Mouse (Mus musculus) lung, postnatal 0 days (tissue): Measurements from ENCODE around the gene Arhgap25. TPM values are rescaled to one million over a fixed set of nuclear protein-coding genes. Genes with fewer than 3 reads are reported as not detected.
A peak's percentile ranks its signal among the peaks of the same experiment; 100 is the strongest.

Experiments used
- ATAC-seq: fragments of 200-750 bp; cut with Nextera tagmentation; 2 replicates; pipeline ENCODE4 v1.8.0; 2017; ENCODE audit warnings: moderate library complexity
- DNase-seq: peaks from one replicate; pipeline ENCODE4 v3.0.0-alpha.2; 2016; ENCODE audit warnings: low spot score
- H3K27ac ChIP-seq: fragments of 300-500 bp; sonication (generic); 2 replicates; pipeline ENCODE4 v1.5.1; 2014; ENCODE audit warnings: antibody characterized with exemption, mild to moderate bottlenecking, low read length, mixed read lengths
- H3K27me3 ChIP-seq: fragments of 300-500 bp; sonication (generic); replicated peaks from 2 replicates; pipeline ENCODE4 v1.6.1; 2014; ENCODE audit warnings: low read length, mixed read lengths; ENCODE audit not compliant: insufficient read depth
- H3K36me3 ChIP-seq: fragments of 300-500 bp; sonication (generic); 2 replicates; pipeline ENCODE4 v1.6.1; 2014; ENCODE audit warnings: low read length, mixed read lengths; ENCODE audit not compliant: insufficient read depth
- H3K4me1 ChIP-seq: fragments of 300-500 bp; sonication (generic); 2 replicates; pipeline ENCODE4 v1.6.1; 2014; ENCODE audit warnings: antibody characterized with exemption, low read depth, low read length, mixed read lengths; ENCODE audit not compliant: insufficient read depth
- H3K4me2 ChIP-seq: fragments of 300-500 bp; sonication (generic); replicated peaks from 2 replicates; pipeline ENCODE4 v1.6.1; 2014; ENCODE audit warnings: low read depth, mild to moderate bottlenecking, low read length, moderate library complexity, mixed read lengths
- H3K4me3 ChIP-seq: fragments of 300-500 bp; sonication (generic); 2 replicates; pipeline ENCODE4 v1.5.1; 2014; ENCODE audit warnings: low read depth, low read length
- H3K9ac ChIP-seq: fragments of 300-500 bp; sonication (generic); replicated peaks from 2 replicates; pipeline ENCODE4 v1.6.1; 2014; ENCODE audit warnings: low read depth, mild to moderate bottlenecking
- H3K9me3 ChIP-seq: fragments of 300-500 bp; sonication (generic); 2 replicates; pipeline ENCODE4 v1.6.1; 2016; ENCODE audit warnings: low read length, mixed read lengths
- CTCF ChIP-seq: IDR thresholded peaks from 2 replicates; pipeline ENCODE4 v1.5.1; 2016; ENCODE audit warnings: antibody characterized with exemption, mild to moderate bottlenecking
- EP300 ChIP-seq: IDR thresholded peaks from 2 replicates; pipeline ENCODE4 v1.6.1; 2016; ENCODE audit warnings: antibody characterized with exemption, mild to moderate bottlenecking, control low read depth
- WGBS: fragments of 180-500 bp; shearing (Covaris S2); extraction: QIAGEN DNeasy Blood & Tissue Kit; methylation state at CpG from one replicate; pipeline ENCODE4 v1.1.7; 2014; 5-methylcytosine and 5-hydroxymethylcytosine counted together
- polyA plus RNA-seq: library from polyadenylated mRNA; unstranded; fragments of >200 nt; fragmentation: Nextera tagmentation; extraction: Ambion mirVana; gene quantifications from 2 replicates; pipeline ENCODE4 v1.2.1, GENCODE M21; 2015

The Arhgap25 gene
- polyA plus RNA-seq, 1 experiment from 2014 or later: 9.9 TPM

- no peak overlapping the region for H3K9ac ChIP-seq
- no peak for ATAC-seq
- DNase-seq: no peak
- H3K27me3 ChIP-seq: no peaks in the 10 kb centered on the region
- TF ChIP-seq EP300 (no peak), CTCF (no peak)
- no peaks in the 10 kb centered on the region for H3K9me3 ChIP-seq
- H3K27ac ChIP-seq: no peak overlapping the region
- H3K4me3 ChIP-seq: no peak overlapping the region
- no peak overlapping the region for H3K4me2 ChIP-seq
- H3K4me1 ChIP-seq: 0 out of 2 replicates have a peak, but pooled peaks cover under 1% of the 10 kb centered on the region
- 68% methylated on average over 7 of the region's 8 CpGs for WGBS
- H3K36me3 ChIP-seq: no peaks in the 10 kb centered on the region
Observed at GRCm38 (mm10) chr6:87536270-87536669, 3.2 kb upstream of the Arhgap25 start.

- H3K9ac ChIP-seq: no peak overlapping the region
- no peaks in the 10 kb centered on the region for H3K9me3 ChIP-seq
- no peak overlapping the region for H3K4me3 ChIP-seq
- DNase-seq: peak; percentile 19
- no peaks in the 10 kb centered on the region for H3K27me3 ChIP-seq
- WGBS: 38% methylated on average over 9 of the region's 9 CpGs
- H3K27ac ChIP-seq: no peak overlapping the region
- H3K36me3 ChIP-seq: no peaks in the 10 kb centered on the region
- no peak overlapping the region for H3K4me2 ChIP-seq
- TF ChIP-seq EP300 (no peak), CTCF (no peak)
- no peaks in the 10 kb centered on the region for H3K4me1 ChIP-seq
- no peak for ATAC-seq
Observed at GRCm38 (mm10) chr6:87535651-87536050, 2.6 kb upstream of the Arhgap25 start.

- Histone ChIP-seq H3K4me3 (no peak overlapping the region), H3K4me2 (no peak overlapping the region), H3K27ac (no peak overlapping the region), H3K9me3 (no peaks in the 10 kb centered on the region), H3K27me3 (no peaks in the 10 kb centered on the region), H3K9ac (no peak overlapping the region), H3K4me1 (no peaks in the 10 kb centered on the region), H3K36me3 (no peaks in the 10 kb centered on the region)
- TF ChIP-seq CTCF: no peak
- TF ChIP-seq EP300: no peak
- DNase-seq (peak; percentile 39), ATAC-seq (peak; percentile 40)
- WGBS: 55% methylated on average over 9 of the region's 9 CpGs
Observed at GRCm38 (mm10) chr6:87534855-87535575, 2.0 kb upstream of the Arhgap25 start.

DNA sequence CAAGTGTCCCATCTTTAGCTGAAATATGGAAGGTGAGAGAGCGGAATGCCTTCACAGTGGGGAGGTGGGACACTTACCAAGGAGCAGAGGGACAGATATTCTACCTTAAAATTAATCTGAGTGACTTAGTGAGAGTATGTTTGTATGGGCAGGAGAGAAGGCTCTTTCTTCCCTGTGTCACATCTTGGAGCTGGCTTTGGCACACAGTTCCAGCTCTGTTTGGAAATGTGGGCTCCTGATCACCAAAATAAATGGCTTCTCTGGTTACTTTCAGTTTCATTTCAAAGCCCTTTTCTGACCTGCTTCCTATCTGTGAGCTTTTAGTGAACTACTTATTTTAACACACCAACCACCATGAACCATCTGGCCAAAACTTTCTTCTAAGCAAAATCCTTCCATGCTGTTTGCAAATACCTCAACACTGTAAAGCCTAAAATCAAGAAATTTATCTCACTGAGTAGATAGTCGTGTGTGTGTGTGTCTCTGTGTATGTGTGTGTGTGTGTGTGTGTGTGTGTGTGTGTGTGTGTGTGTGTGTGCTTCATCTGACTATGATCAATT, 1.5 kb downstream of the Arhgap25 start:
- 83% methylated on average over 2 of the region's 2 CpGs for WGBS
- H3K36me3 ChIP-seq: no peaks in the 10 kb centered on the region
- H3K4me2 ChIP-seq: no peak overlapping the region
- DNase-seq (no peak), ATAC-seq (no peak)
- H3K27ac ChIP-seq: no peak overlapping the region
- TF ChIP-seq CTCF (no peak), EP300 (no peak)
- H3K9me3 ChIP-seq: no peaks in the 10 kb centered on the region
- H3K4me1 ChIP-seq: no peaks in the 10 kb centered on the region
- H3K4me3 ChIP-seq: no peak overlapping the region
- no peak overlapping the region for H3K9ac ChIP-seq
- no peaks in the 10 kb centered on the region for H3K27me3 ChIP-seq

- Histone ChIP-seq H3K4me3 (no peak overlapping the region), H3K4me1 (no peaks in the 10 kb centered on the region), H3K4me2 (no peak overlapping the region), H3K36me3 (no peaks in the 10 kb centered on the region), H3K9me3 (no peaks in the 10 kb centered on the region), H3K27me3 (no peaks in the 10 kb centered on the region), H3K27ac (no peak overlapping the region), H3K9ac (no peak overlapping the region)
- TF ChIP-seq CTCF (no peak), EP300 (no peak)
- no peak for ATAC-seq
- 52% methylated on average over 2 of the region's 2 CpGs for WGBS
- DNase-seq: no peak
Observed at GRCm38 (mm10) chr6:87530386-87530785, 2.7 kb downstream of the Arhgap25 start.

DNA sequence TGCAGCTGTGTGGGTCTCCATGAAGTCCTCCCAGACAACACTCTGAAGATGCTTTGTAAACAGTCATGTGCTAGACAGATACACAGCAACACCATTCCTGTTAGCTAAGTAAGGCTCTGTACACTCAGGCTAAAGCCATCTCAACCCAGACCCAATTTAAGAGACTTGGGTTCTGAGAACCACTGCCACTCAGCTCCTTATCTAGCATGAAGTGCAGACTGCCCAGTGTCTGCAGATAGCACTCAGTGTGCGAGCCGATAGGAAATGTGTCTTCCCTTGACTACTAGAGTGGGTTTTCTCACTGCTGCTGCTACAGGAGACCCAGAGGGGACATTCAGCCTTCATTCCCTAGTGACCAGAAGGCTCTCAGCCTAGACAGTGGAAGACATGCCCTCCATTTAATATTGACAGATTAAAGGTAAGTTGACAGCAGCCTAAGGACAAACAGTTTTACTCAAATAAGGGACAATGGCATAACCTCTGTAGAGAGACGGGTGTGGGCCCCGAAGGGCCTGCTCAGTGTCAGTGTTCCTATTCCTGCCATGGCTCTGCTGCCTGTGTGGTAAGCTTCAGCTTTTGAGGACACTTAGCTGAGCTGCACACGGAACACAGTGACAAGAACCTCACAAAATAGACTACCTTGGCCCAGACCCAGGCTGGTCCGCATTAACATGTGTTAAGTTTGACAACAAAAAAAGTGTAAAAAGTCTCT, 5.1 kb downstream of the Arhgap25 start:
- ATAC-seq (no peak), DNase-seq (no peak)
- H3K4me1 ChIP-seq: no peaks in the 10 kb centered on the region
- no peaks in the 10 kb centered on the region for H3K27me3 ChIP-seq
- no peak overlapping the region for H3K4me3 ChIP-seq
- H3K36me3 ChIP-seq: no peaks in the 10 kb centered on the region
- TF ChIP-seq EP300 (no peak), CTCF (no peak)
- H3K27ac ChIP-seq: no peak overlapping the region
- WGBS: 74% methylated on average over 6 of the region's 6 CpGs
- no peak overlapping the region for H3K9ac ChIP-seq
- H3K4me2 ChIP-seq: no peak overlapping the region
- H3K9me3 ChIP-seq: no peaks in the 10 kb centered on the region
